Mouse (Mus musculus) embryonic facial prominence, embryonic 15.5 days (tissue): ENCODE measurements around the gene Serpina3n. TPM values are rescaled to one million over a fixed set of nuclear protein-coding genes. Genes with fewer than 3 reads are reported as not detected.
"Not testable (repeated sequence)": the region's sequence is repeated elsewhere in the genome, so short reads cannot be mapped to it uniquely, and the experiment has no call there.

Experiments
- ATAC-seq: fragments of 200-750 bp; cut with Nextera tagmentation; 2 replicates; pipeline ENCODE4 v1.8.0; 2017; ENCODE audit warnings: low read depth, moderate TSS enrichment; ENCODE audit not compliant: insufficient number of reproducible peaks, low FRiP score, low TSS enrichment
- H3K27ac ChIP-seq: fragments of 300-500 bp; sonication (generic); replicated peaks from 2 replicates; pipeline ENCODE4 v1.5.1; 2015; ENCODE audit warnings: mild to moderate bottlenecking, inconsistent platforms
- H3K27me3 ChIP-seq: fragments of 300-500 bp; sonication (generic); 2 replicates; pipeline ENCODE4 v1.6.1; 2015; ENCODE audit warnings: inconsistent platforms
- H3K36me3 ChIP-seq: fragments of 300-500 bp; sonication (generic); 2 replicates; pipeline ENCODE4 v1.6.1; 2015; ENCODE audit warnings: mild to moderate bottlenecking, inconsistent platforms
- H3K4me1 ChIP-seq: fragments of 300-500 bp; sonication (generic); 2 replicates; pipeline ENCODE4 v1.6.1; 2015; ENCODE audit warnings: inconsistent platforms
- H3K4me2 ChIP-seq: fragments of 300-500 bp; sonication (generic); replicated peaks from 2 replicates; pipeline ENCODE4 v1.6.1; 2015; ENCODE audit warnings: mild to moderate bottlenecking, inconsistent platforms
- H3K4me3 ChIP-seq: fragments of 300-500 bp; sonication (generic); replicated peaks from 2 replicates; pipeline ENCODE4 v1.5.1; 2015; ENCODE audit warnings: mild to moderate bottlenecking, inconsistent platforms
- H3K9ac ChIP-seq: fragments of 300-500 bp; sonication (generic); 2 replicates; pipeline ENCODE4 v1.6.1; 2015; ENCODE audit warnings: inconsistent platforms
- H3K9me3 ChIP-seq: fragments of 300-500 bp; sonication (generic); replicated peaks from 2 replicates; pipeline ENCODE4 v1.6.1; 2016; ENCODE audit warnings: inconsistent platforms
- WGBS: fragments of 180-500 bp; shearing (Covaris S2); methylation state at CpG from one replicate; pipeline ENCODE4 v1.1.7; 2015; 5-methylcytosine and 5-hydroxymethylcytosine counted together
- polyA plus RNA-seq: library from polyadenylated mRNA; unstranded; fragments of >200 nt; fragmentation: Nextera tagmentation; extraction: Ambion mirVana; gene quantifications from 2 replicates; pipeline ENCODE4 v1.2.1, GENCODE M21; 2015

Gene Serpina3n
- polyA plus RNA-seq: 1.2 and 1.3 TPM in 2 replicates

GRCm38 (mm10) chr12:104406454-104406885, at the start of gene Serpina3n:
Serpina3n (plus strand) TSS chr12:104406729.
- H3K9me3 ChIP-seq: no peaks in the 10 kb centered on the region
- WGBS: 52% methylated on average over 4 of the region's 4 CpGs

GRCm38 (mm10) chr12:104369986-104370385, 36.5 kb upstream of the Serpina3n start:
- H3K9ac ChIP-seq: no peak overlapping the region
- 84% methylated on average over 3 of the region's 3 CpGs for WGBS
- no peaks in the 10 kb centered on the region for H3K36me3 ChIP-seq
- no peaks in the 10 kb centered on the region for H3K9me3 ChIP-seq
- H3K4me1 ChIP-seq: no peaks in the 10 kb centered on the region
- H3K4me2 ChIP-seq: no peak overlapping the region
- H3K27me3 ChIP-seq: no peaks in the 10 kb centered on the region
- no peak overlapping the region for H3K27ac ChIP-seq
- ATAC-seq: no peak
- no peak overlapping the region for H3K4me3 ChIP-seq

More at GRCm38 (mm10) chr12:104406454-104406885, at the start of gene Serpina3n:
- no peak within 1 kb of the TSS for H3K9ac ChIP-seq
- no peak within 1 kb of the TSS for H3K27ac ChIP-seq
- no peak within 1 kb of the TSS for H3K4me3 ChIP-seq
- no peaks in the 10 kb centered on the region for H3K27me3 ChIP-seq
- ATAC-seq: no peak
- no peak within 1 kb of the TSS for H3K4me2 ChIP-seq
- H3K4me1 ChIP-seq: no peaks in the 10 kb centered on the region
- H3K36me3 ChIP-seq: no peaks in the 10 kb centered on the region

- H3K4me3 ChIP-seq, H3K27ac ChIP-seq, H3K4me2 ChIP-seq, H3K9me3 ChIP-seq, ATAC-seq, H3K4me1 ChIP-seq, H3K36me3 ChIP-seq, H3K9ac ChIP-seq, H3K27me3 ChIP-seq: not testable (repeated sequence)
- WGBS: 74% methylated on average over 5 of the region's 5 CpGs
These were observed 29.4 kb upstream of the Serpina3n start for GRCm38 (mm10) chr12:104377179-104377578.

GRCm38 (mm10) chr12:104378351-104378750, 28.2 kb upstream of the Serpina3n start:
- not testable (repeated sequence) for H3K4me2 ChIP-seq

DNA sequence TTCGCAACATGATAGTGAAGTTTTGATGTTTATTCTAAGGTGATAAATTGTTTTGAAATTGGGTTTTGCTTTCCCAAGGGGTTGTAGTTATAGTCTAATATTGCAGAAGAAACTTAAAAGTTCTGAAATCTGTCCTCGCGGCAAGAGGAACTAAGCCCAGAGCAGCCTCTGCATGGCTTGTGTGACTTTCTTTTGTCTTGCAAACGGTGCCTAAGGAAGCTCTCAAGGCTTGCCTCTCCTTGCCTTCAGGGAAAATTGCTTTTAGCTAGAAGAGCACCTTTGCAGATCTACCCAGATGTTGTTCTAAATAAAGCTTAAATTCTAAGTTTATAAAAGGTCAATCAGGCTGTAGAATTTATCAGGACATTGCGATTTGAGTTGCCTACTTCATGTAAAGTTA, 27.7 kb upstream of the Serpina3n start:
- 45% methylated on average over 5 of the region's 5 CpGs for WGBS
- not testable (repeated sequence) for H3K27me3 ChIP-seq, H3K4me3 ChIP-seq, H3K9ac ChIP-seq, H3K9me3 ChIP-seq, ATAC-seq, H3K27ac ChIP-seq, H3K4me2 ChIP-seq, H3K36me3 ChIP-seq, H3K4me1 ChIP-seq

More at GRCm38 (mm10) chr12:104378351-104378750, 28.2 kb upstream of the Serpina3n start:
- not testable (repeated sequence) for H3K4me1 ChIP-seq, H3K36me3 ChIP-seq, ATAC-seq, H3K9me3 ChIP-seq, H3K27me3 ChIP-seq, H3K9ac ChIP-seq, H3K27ac ChIP-seq, H3K4me3 ChIP-seq
- WGBS: 74% methylated on average over 2 of the region's 2 CpGs

GRCm38 (mm10) chr12:104379856-104380255, 26.7 kb upstream of the Serpina3n start:
- 93% methylated on average over 11 of the region's 11 CpGs for WGBS
- H3K4me1 ChIP-seq: no peaks in the 10 kb centered on the region
- no peak overlapping the region for H3K9ac ChIP-seq
- no peak overlapping the region for H3K27ac ChIP-seq
- H3K4me3 ChIP-seq: no peak overlapping the region
- no peaks in the 10 kb centered on the region for H3K36me3 ChIP-seq
- no peak for ATAC-seq
- H3K27me3 ChIP-seq: no peaks in the 10 kb centered on the region
- H3K4me2 ChIP-seq: no peak overlapping the region
- no peaks in the 10 kb centered on the region for H3K9me3 ChIP-seq

- not testable (repeated sequence) for ATAC-seq, H3K9me3 ChIP-seq, H3K36me3 ChIP-seq, H3K9ac ChIP-seq, H3K4me3 ChIP-seq, H3K27me3 ChIP-seq, H3K4me2 ChIP-seq, H3K4me1 ChIP-seq, H3K27ac ChIP-seq
- 92% methylated on average over 8 of the region's 8 CpGs for WGBS
These were observed 25.4 kb upstream of the Serpina3n start for GRCm38 (mm10) chr12:104381071-104381604.

DNA sequence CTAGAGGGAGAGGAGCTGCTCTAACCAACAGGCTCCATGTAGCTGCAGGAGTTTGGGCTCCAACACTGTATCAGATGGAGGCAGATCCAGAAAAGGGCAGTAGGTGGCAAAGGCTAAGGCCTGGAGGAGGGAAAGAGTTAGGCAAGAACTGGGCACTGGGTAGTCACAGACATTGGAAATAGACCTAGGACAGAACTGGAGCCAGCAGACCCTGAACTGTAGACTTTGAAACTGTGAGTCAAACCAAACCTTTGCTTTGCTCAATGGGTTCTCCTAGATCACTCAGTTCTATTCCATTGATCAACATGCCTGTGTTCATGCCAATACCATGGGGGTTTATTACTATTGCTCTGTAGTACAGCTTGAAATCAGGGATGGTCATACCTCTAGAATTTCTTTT, 20.5 kb upstream of the Serpina3n start:
- H3K4me3 ChIP-seq, H3K4me2 ChIP-seq, H3K27ac ChIP-seq, H3K36me3 ChIP-seq, H3K27me3 ChIP-seq, H3K4me1 ChIP-seq, H3K9ac ChIP-seq, ATAC-seq, H3K9me3 ChIP-seq: not testable (repeated sequence)

- not testable (repeated sequence) for H3K4me2 ChIP-seq, ATAC-seq, H3K36me3 ChIP-seq, H3K4me1 ChIP-seq, H3K27me3 ChIP-seq, H3K27ac ChIP-seq, H3K9ac ChIP-seq, H3K9me3 ChIP-seq, H3K4me3 ChIP-seq
- WGBS: 46% methylated on average over 2 of the region's 2 CpGs
These were observed 19.7 kb upstream of the Serpina3n start for GRCm38 (mm10) chr12:104386878-104387277.

DNA sequence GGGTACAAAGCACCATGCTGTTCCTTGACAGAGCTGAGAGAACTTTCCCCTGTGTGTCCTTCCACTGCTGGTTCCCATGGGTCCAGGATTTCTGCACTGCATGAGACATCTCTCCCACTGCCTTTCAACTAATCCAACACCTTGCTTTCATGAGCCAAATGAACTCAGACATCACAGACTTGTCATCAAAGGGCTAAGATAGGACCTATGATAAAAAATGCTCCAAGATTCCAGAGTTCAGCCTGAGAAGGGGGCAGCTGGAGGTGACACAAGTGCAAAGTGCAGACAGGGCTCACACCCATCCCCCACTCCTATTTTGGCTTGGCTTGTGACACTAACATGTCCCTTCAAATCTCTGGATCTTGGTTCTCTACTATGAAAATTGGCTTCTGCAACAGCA, 18.1 kb upstream of the Serpina3n start:
- no peak overlapping the region for H3K4me3 ChIP-seq
- no peaks in the 10 kb centered on the region for H3K27me3 ChIP-seq
- no peaks in the 10 kb centered on the region for H3K36me3 ChIP-seq
- no peak overlapping the region for H3K9ac ChIP-seq
- no peaks in the 10 kb centered on the region for H3K9me3 ChIP-seq
- H3K4me1 ChIP-seq: no peaks in the 10 kb centered on the region
- H3K4me2 ChIP-seq: no peak overlapping the region
- H3K27ac ChIP-seq: no peak overlapping the region
- no peak for ATAC-seq

DNA sequence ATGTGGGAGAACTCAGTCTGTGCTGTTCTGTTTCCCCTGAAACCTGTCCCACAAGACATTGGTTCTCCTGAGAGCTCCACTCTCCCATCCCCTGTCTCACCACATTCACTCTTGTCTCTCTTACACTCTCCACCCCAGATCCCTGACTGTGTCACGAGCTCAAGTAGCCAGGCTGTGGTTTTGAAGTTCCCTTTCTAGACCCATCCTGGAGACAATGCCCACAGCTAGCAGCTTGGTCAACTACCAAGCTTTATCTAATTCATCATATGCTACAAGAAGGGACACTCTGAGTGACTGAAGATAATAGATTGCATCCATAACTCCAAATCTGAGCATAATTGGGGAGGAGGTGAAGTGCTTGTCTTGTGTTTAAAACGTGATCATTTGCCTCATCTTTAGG, 15.5 kb upstream of the Serpina3n start:
- not testable (repeated sequence) for ATAC-seq, H3K4me3 ChIP-seq, H3K27me3 ChIP-seq, H3K27ac ChIP-seq, H3K36me3 ChIP-seq, H3K9me3 ChIP-seq, H3K4me2 ChIP-seq, H3K4me1 ChIP-seq, H3K9ac ChIP-seq
- 62% methylated on average over 2 of the region's 2 CpGs for WGBS

- Histone ChIP-seq H3K4me2 (no peak overlapping the region), H3K27ac (no peak overlapping the region), H3K27me3 (no peaks in the 10 kb centered on the region), H3K4me1 (no peaks in the 10 kb centered on the region), H3K9me3 (no peaks in the 10 kb centered on the region), H3K36me3 (no peaks in the 10 kb centered on the region), H3K9ac (no peak overlapping the region), H3K4me3 (no peak overlapping the region)
- 72% methylated on average over 5 of the region's 5 CpGs for WGBS
- ATAC-seq: no peak
These were observed 2.6 kb upstream of the Serpina3n start for GRCm38 (mm10) chr12:104403968-104404367.
